Mouse (Mus musculus): ENCODE measurements at regions not wholly inside any gene's neighbourhood (a gene's known extent, or its start where the extent isn't known, plus 50 kb on each side); places are given as distances from the start of the nearest gene placed in this dataset.

- DNase-seq (ENCODE audit: low read depth, low spot score), result no peak
Observed at GRCm38 (mm10) chr8:115929472-115930210, 222.0 kb upstream of the Maf start.

- no peak for DNase-seq (ENCODE audit: low read depth, low spot score)
Observed at GRCm38 (mm10) chr8:115921889-115922288, 214.3 kb upstream of the Maf start.

- DNase-seq (ENCODE audit: low read depth, low spot score), result no peak
Observed at GRCm38 (mm10) chr8:115906650-115907049, 199.1 kb upstream of the Maf start.

- no peak for DNase-seq (ENCODE audit: low read depth, low spot score)
Observed at GRCm38 (mm10) chr8:115903853-115904420, 196.3 kb upstream of the Maf start.

GRCm38 (mm10) chr8:115897521-115898178 lies 190.1 kb upstream of the Maf start:
- DNase-seq (ENCODE audit: low read depth, low spot score), result no peak

GRCm38 (mm10) chr8:115897086-115897485 lies 189.5 kb upstream of the Maf start:
- no peak for DNase-seq (ENCODE audit: low read depth, low spot score)

- DNase-seq (ENCODE audit: low read depth, low spot score), result peak; percentile 72
Observed at GRCm38 (mm10) chr8:115896066-115896465, 188.5 kb upstream of the Maf start.

GRCm38 (mm10) chr8:115888278-115888677 lies 180.7 kb upstream of the Maf start:
- no peak for DNase-seq (ENCODE audit: low read depth, low spot score)

GRCm38 (mm10) chr8:115885121-115885743 lies 177.6 kb upstream of the Maf start:
- DNase-seq (ENCODE audit: low read depth, low spot score), result no peak

- no peak for DNase-seq (ENCODE audit: low read depth, low spot score)
Observed at GRCm38 (mm10) chr8:115883808-115884207, 176.2 kb upstream of the Maf start.

GRCm38 (mm10) chr8:115881881-115882280 lies 174.3 kb upstream of the Maf start:
- DNase-seq (ENCODE audit: low read depth, low spot score), result no peak

- no peak for DNase-seq (ENCODE audit: low read depth, low spot score)
Observed at GRCm38 (mm10) chr8:115874789-115875188, 167.2 kb upstream of the Maf start.

- no peak for DNase-seq (ENCODE audit: low read depth, low spot score)
Observed at GRCm38 (mm10) chr8:115871381-115871780, 163.8 kb upstream of the Maf start.

GRCm38 (mm10) chr8:115861381-115861780 lies 153.8 kb upstream of the Maf start:
- DNase-seq (ENCODE audit: low read depth, low spot score), result no peak

- DNase-seq (ENCODE audit: low read depth, low spot score), result no peak
Observed at GRCm38 (mm10) chr8:115859406-115859805, 151.8 kb upstream of the Maf start.

- DNase-seq (ENCODE audit: low read depth, low spot score), result no peak
Observed at GRCm38 (mm10) chr8:115856816-115857215, 149.2 kb upstream of the Maf start.

GRCm38 (mm10) chr8:115855934-115856629 lies 148.5 kb upstream of the Maf start:
- no peak for DNase-seq (ENCODE audit: low read depth, low spot score)

GRCm38 (mm10) chr8:115854209-115854900 lies 146.8 kb upstream of the Maf start:
- DNase-seq (ENCODE audit: low read depth, low spot score), result no peak

GRCm38 (mm10) chr8:115850552-115850951 lies 143.0 kb upstream of the Maf start:
- DNase-seq (ENCODE audit: low read depth, low spot score), result no peak

- DNase-seq (ENCODE audit: low read depth, low spot score), result no peak
Observed at GRCm38 (mm10) chr8:115833391-115833790, 125.8 kb upstream of the Maf start.

GRCm38 (mm10) chr8:115831675-115832074 lies 124.1 kb upstream of the Maf start:
- DNase-seq (ENCODE audit: low read depth, low spot score), result no peak

All from R1 (cell line).